Mouse (Mus musculus): ENCODE measurements around the gene Rnf220. TPM values are rescaled to one million over a fixed set of nuclear protein-coding genes. Genes with fewer than 3 reads are reported as not detected.

Rnf220 gene
- polyA plus RNA-seq, 1 experiment from 2014 or later, result 109 TPM

GRCm38 (mm10) chr4:117312416-117313084 lies 184.3 kb downstream of the Rnf220 start:
- Histone ChIP-seq H3K9ac (ENCODE audit: low read depth, low read length) (no peak overlapping the region), H3K4me1 (ENCODE audit: control insufficient read depth, insufficient read depth, low read depth, low read length) (peaks cover 16% of the 10 kb centered on the region), H3K27ac (ENCODE audit: low read depth, low read length) (no peak overlapping the region), H3K27me3 (replicated peaks; ENCODE audit: control insufficient read depth, insufficient read depth, low read length) (peaks cover 3% of the 10 kb centered on the region; the same call in 1 of the 2 replicates), H3K4me3 (ENCODE audit: low read length) (no peak overlapping the region), H3K9me3 (ENCODE audit: control insufficient read depth, low read length) (no peaks in the 10 kb centered on the region), H3K36me3 (ENCODE audit: control insufficient read depth, insufficient read depth, low read length) (no peaks in the 10 kb centered on the region), H3K4me2 (ENCODE audit: low read length) (0 out of 2 replicates have a peak overlapping the region, but pooled peaks have one; percentile 7)
- ATAC-seq, result peak; percentile 30; the same call in 1 of the 2 replicates
- 10% methylated on average over 26 of the region's 26 CpGs for WGBS

- Histone ChIP-seq H3K9ac (ENCODE audit: low read depth, low read length) (no peak overlapping the region), H3K9me3 (ENCODE audit: control insufficient read depth, low read length) (no peaks in the 10 kb centered on the region), H3K4me2 (ENCODE audit: low read length) (no peak overlapping the region), H3K27me3 (replicated peaks; ENCODE audit: control insufficient read depth, insufficient read depth, low read length) (peaks cover 3% of the 10 kb centered on the region; the same call in 1 of the 2 replicates), H3K27ac (ENCODE audit: low read depth, low read length) (no peak overlapping the region), H3K4me3 (ENCODE audit: low read length) (no peak overlapping the region), H3K36me3 (ENCODE audit: control insufficient read depth, insufficient read depth, low read length) (no peaks in the 10 kb centered on the region), H3K4me1 (ENCODE audit: control insufficient read depth, insufficient read depth, low read depth, low read length) (peaks cover 10% of the 10 kb centered on the region)
- ATAC-seq, result no peak
- 58% methylated on average over 5 of the region's 5 CpGs for WGBS
These were observed 185.0 kb downstream of the Rnf220 start for GRCm38 (mm10) chr4:117311891-117312290.

- 87% methylated on average over 1 of the region's 1 CpGs for WGBS
- H3K27me3 ChIP-seq (replicated peaks; ENCODE audit: control insufficient read depth, insufficient read depth, low read length), result peaks cover 10% of the 10 kb centered on the region
These were observed 187.4 kb downstream of the Rnf220 start for GRCm38 (mm10) chr4:117309427-117309826.

GRCm38 (mm10) chr4:117307270-117307669 lies 189.6 kb downstream of the Rnf220 start:
- 51% methylated on average over 6 of the region's 6 CpGs for WGBS
- ATAC-seq, result no peak
- H3K36me3 ChIP-seq (ENCODE audit: control insufficient read depth, insufficient read depth, low read length), result no peaks in the 10 kb centered on the region
- peaks cover 25% of the 10 kb centered on the region for H3K27me3 ChIP-seq (replicated peaks; ENCODE audit: control insufficient read depth, insufficient read depth, low read length)
- H3K9ac ChIP-seq (ENCODE audit: low read depth, low read length), result no peak overlapping the region
- H3K4me1 ChIP-seq (ENCODE audit: control insufficient read depth, insufficient read depth, low read depth, low read length), result peaks cover 16% of the 10 kb centered on the region
- no peak overlapping the region for H3K27ac ChIP-seq (ENCODE audit: low read depth, low read length)
- H3K4me2 ChIP-seq (ENCODE audit: low read length), result no peak overlapping the region
- H3K4me3 ChIP-seq (ENCODE audit: low read length), result no peak overlapping the region
- no peaks in the 10 kb centered on the region for H3K9me3 ChIP-seq (ENCODE audit: control insufficient read depth, low read length)

More at GRCm38 (mm10) chr4:117309427-117309826, 187.4 kb downstream of the Rnf220 start:
- Histone ChIP-seq H3K9ac (ENCODE audit: low read depth, low read length) (no peak overlapping the region), H3K4me2 (ENCODE audit: low read length) (no peak overlapping the region), H3K4me3 (ENCODE audit: low read length) (no peak overlapping the region), H3K4me1 (ENCODE audit: control insufficient read depth, insufficient read depth, low read depth, low read length) (peaks cover 11% of the 10 kb centered on the region), H3K36me3 (ENCODE audit: control insufficient read depth, insufficient read depth, low read length) (no peaks in the 10 kb centered on the region), H3K9me3 (ENCODE audit: control insufficient read depth, low read length) (no peaks in the 10 kb centered on the region), H3K27ac (ENCODE audit: low read depth, low read length) (no peak overlapping the region)
- ATAC-seq, result no peak

- peaks cover 15% of the 10 kb centered on the region for H3K4me1 ChIP-seq (ENCODE audit: control insufficient read depth, insufficient read depth, low read depth, low read length)
- no peak for ATAC-seq
- H3K4me2 ChIP-seq (ENCODE audit: low read length), result no peak overlapping the region
- no peak overlapping the region for H3K9ac ChIP-seq (ENCODE audit: low read depth, low read length)
- no peaks in the 10 kb centered on the region for H3K9me3 ChIP-seq (ENCODE audit: control insufficient read depth, low read length)
- H3K36me3 ChIP-seq (ENCODE audit: control insufficient read depth, insufficient read depth, low read length), result no peaks in the 10 kb centered on the region
- 60% methylated on average over 7 of the region's 7 CpGs for WGBS
- no peak overlapping the region for H3K27ac ChIP-seq (ENCODE audit: low read depth, low read length)
- H3K27me3 ChIP-seq (replicated peaks; ENCODE audit: control insufficient read depth, insufficient read depth, low read length), result peaks cover 25% of the 10 kb centered on the region
- H3K4me3 ChIP-seq (ENCODE audit: low read length), result no peak overlapping the region
These were observed 191.4 kb downstream of the Rnf220 start for GRCm38 (mm10) chr4:117305461-117305860.

GRCm38 (mm10) chr4:117304239-117305025 lies 192.4 kb downstream of the Rnf220 start:
- Histone ChIP-seq H3K27ac (ENCODE audit: low read depth, low read length) (no peak overlapping the region), H3K4me2 (ENCODE audit: low read length) (peak overlapping the region; percentile 83), H3K9me3 (ENCODE audit: control insufficient read depth, low read length) (no peaks in the 10 kb centered on the region), H3K4me1 (ENCODE audit: control insufficient read depth, insufficient read depth, low read depth, low read length) (peaks cover 15% of the 10 kb centered on the region), H3K4me3 (ENCODE audit: low read length) (peak overlapping the region; percentile 46), H3K27me3 (replicated peaks; ENCODE audit: control insufficient read depth, insufficient read depth, low read length) (peaks cover 25% of the 10 kb centered on the region), H3K36me3 (ENCODE audit: control insufficient read depth, insufficient read depth, low read length) (no peaks in the 10 kb centered on the region), H3K9ac (ENCODE audit: low read depth, low read length) (peak overlapping the region; percentile 67)
- no peak for ATAC-seq
- 5% methylated on average over 54 of the region's 54 CpGs for WGBS

- H3K27me3 ChIP-seq (replicated peaks; ENCODE audit: control insufficient read depth, insufficient read depth, low read length), result peaks cover 25% of the 10 kb centered on the region
- WGBS, result 11% methylated on average over 30 of the region's 30 CpGs
- ATAC-seq, result no peak
- peaks cover 15% of the 10 kb centered on the region for H3K4me1 ChIP-seq (ENCODE audit: control insufficient read depth, insufficient read depth, low read depth, low read length)
- peak overlapping the region; percentile 83 for H3K4me2 ChIP-seq (ENCODE audit: low read length)
- peak overlapping the region; percentile 46 for H3K4me3 ChIP-seq (ENCODE audit: low read length)
- H3K9me3 ChIP-seq (ENCODE audit: control insufficient read depth, low read length), result no peaks in the 10 kb centered on the region
- H3K36me3 ChIP-seq (ENCODE audit: control insufficient read depth, insufficient read depth, low read length), result no peaks in the 10 kb centered on the region
- H3K9ac ChIP-seq (ENCODE audit: low read depth, low read length), result peak overlapping the region; percentile 67
- no peak overlapping the region for H3K27ac ChIP-seq (ENCODE audit: low read depth, low read length)
These were observed 193.1 kb downstream of the Rnf220 start for GRCm38 (mm10) chr4:117303581-117304238.

- Histone ChIP-seq H3K4me1 (ENCODE audit: control insufficient read depth, insufficient read depth, low read depth, low read length) (peaks cover 15% of the 10 kb centered on the region), H3K4me3 (ENCODE audit: low read length) (no peak overlapping the region), H3K9ac (ENCODE audit: low read depth, low read length) (no peak overlapping the region), H3K27ac (ENCODE audit: low read depth, low read length) (no peak overlapping the region), H3K36me3 (ENCODE audit: control insufficient read depth, insufficient read depth, low read length) (no peaks in the 10 kb centered on the region), H3K9me3 (ENCODE audit: control insufficient read depth, low read length) (no peaks in the 10 kb centered on the region), H3K27me3 (replicated peaks; ENCODE audit: control insufficient read depth, insufficient read depth, low read length) (peaks cover 25% of the 10 kb centered on the region), H3K4me2 (ENCODE audit: low read length) (no peak overlapping the region)
- 39% methylated on average over 14 of the region's 14 CpGs for WGBS
- no peak for ATAC-seq
These were observed 194.6 kb downstream of the Rnf220 start for GRCm38 (mm10) chr4:117302027-117302806.

All from hindbrain, embryonic 16.5 days (tissue).